Mouse (Mus musculus) layer of hippocampus, adult 6 months (tissue): ENCODE results near the gene Ptgis. TPM values are rescaled to one million over a fixed set of nuclear protein-coding genes. Genes with fewer than 3 reads are reported as not detected.

Source experiments
- long read RNA-seq, 2 experiments: library from polyadenylated mRNA; unstranded; transcript quantifications; one replicate each; pipeline ENCODE4 v2.0.0; 2019 to 2020
- polyA plus RNA-seq: library from polyadenylated mRNA; unstranded; fragments of <200 nt; fragmentation: Nextera tagmentation; gene quantifications from 2 replicates; pipeline ENCODE4 v1.2.3, GENCODE M21; 2021

Ptgis gene
- polyA plus RNA-seq, result 0.87 and 1.4 TPM in 2 replicates
- long read RNA-seq, experiment 1, partial matches to known transcripts, result 1 of 4 reads
- long read RNA-seq, experiment 1, other reads (novel, unspliced or antisense), result 1 of 4 reads
- long read RNA-seq, experiment 2, transcript Ptgis-201 (10 exons, 2,107 nt), result major isoform, 7 of 7 reads
- long read RNA-seq, experiment 2, partial matches to known transcripts, result 0 of 7 reads
- long read RNA-seq, experiment 2, other reads (novel, unspliced or antisense), result 0 of 7 reads

GRCm38 (mm10) chr2:167240008-167240964, at the start of gene Ptgis:
Gene Ptgis (minus strand): TSS chr2:167240604.

GRCm38 (mm10) chr2:167190076-167190399, 50.4 kb downstream of the Ptgis start, which contains the start of gene Kcnb1:
Gene Kcnb1 (minus strand): TSS chr2:167190155.

Other genes starting within 250 kb of the Ptgis start
- gene Stau1, start 244.3 kb downstream of the Ptgis start, polyA plus RNA-seq, result 34.1 and 35.6 TPM in 2 replicates
- 14.2 and 15.4 TPM in 2 replicates for gene Ddx27, start 225.4 kb downstream of the Ptgis start, polyA plus RNA-seq
- 7.9 and 8.5 TPM in 2 replicates for gene Znfx1, start 177.6 kb downstream of the Ptgis start, polyA plus RNA-seq
- 7.4 and 7.9 TPM in 2 replicates for gene Kcnb1, start 50.4 kb downstream of the Ptgis start, polyA plus RNA-seq
- 3.1 and 4.1 TPM in 2 replicates for gene B4galt5, start 108.6 kb upstream of the Ptgis start, polyA plus RNA-seq
- 6.3 and 7.4 TPM in 2 replicates for gene Slc9a8, start 181.1 kb upstream of the Ptgis start, polyA plus RNA-seq